Mouse (Mus musculus) cerebellum, adult 8-10 months (tissue): ENCODE measurements around the gene Tmem45b.

Source experiments
- DNase-seq: peaks from one replicate; pipeline ENCODE4 v3.0.0; 2022

Tmem45b gene

GRCm38 (mm10) chr9:31400441-31400840, 63.8 kb downstream of the Tmem45b start:
- DNase-seq, result peak; percentile 55

GRCm38 (mm10) chr9:31387206-31387605, 77.1 kb downstream of the Tmem45b start:
- DNase-seq, result no peak

- no peak for DNase-seq
These were observed 77.7 kb downstream of the Tmem45b start for GRCm38 (mm10) chr9:31386368-31387180.

- peak; percentile 93 for DNase-seq
These were observed 78.3 kb downstream of the Tmem45b start, which contains the start of gene Nfrkb for GRCm38 (mm10) chr9:31385947-31386354. Gene Nfrkb, plus strand, starts transcription at chr9:31386192.

DNA sequence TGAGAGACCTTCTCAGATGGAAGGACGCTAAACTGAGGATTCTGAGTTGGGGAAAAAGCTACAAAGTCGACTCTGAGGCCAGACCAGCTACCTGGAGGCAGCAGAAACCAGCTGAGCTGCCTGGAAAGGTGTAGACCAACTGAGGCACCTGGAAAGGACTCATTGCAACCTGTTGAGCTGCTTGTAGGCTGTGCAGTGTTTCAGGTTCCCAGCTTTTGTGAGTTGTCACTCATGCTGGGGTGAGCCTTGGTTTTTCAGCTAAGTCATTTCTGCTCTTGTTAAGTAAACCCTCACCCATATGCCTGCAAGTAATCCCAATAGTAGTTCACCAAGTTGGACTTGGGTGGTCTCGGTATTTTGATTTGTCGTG, 78.8 kb downstream of the Tmem45b start:
- DNase-seq, result no peak

DNA sequence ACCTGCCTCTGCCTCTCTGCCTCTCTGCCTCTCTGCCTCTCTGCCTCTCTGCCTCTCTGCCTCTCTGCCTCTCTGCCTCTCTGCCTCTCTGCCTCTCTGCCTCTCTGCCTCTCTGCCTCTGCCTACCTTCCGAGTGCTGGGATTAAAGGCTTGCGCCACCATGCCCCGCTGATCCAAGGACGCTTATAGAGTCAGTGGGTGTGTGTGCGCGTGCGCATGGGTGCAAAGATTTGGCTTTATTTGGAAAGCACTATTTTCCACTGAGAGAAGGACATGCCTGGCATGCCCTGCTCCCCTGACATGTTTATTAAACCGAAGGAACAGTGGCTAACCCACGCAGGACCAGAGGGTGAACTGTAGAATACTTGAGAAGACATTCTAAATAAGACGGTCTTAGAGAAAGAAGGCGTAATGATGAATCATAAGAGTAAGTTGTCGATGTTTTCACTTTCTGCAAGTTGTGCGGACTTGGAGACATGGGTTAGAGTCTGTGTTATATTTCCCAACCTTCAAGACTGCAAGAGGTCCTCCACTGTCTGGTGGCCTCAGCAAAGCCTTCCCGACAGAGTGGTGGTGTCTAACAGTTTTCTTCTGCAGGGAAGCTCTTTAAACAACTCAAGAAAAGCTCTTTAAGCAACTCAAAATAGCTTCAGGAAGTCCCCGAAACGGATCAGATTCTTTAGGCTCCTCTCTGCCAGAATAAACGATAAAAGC, 79.3 kb downstream of the Tmem45b start:
- no peak for DNase-seq

GRCm38 (mm10) chr9:31376661-31377060, 87.6 kb downstream of the Tmem45b start:
- DNase-seq, result no peak
